Mouse (Mus musculus) liver, embryonic 15.5 days (tissue): ENCODE data around the gene Gm3591. TPM values are rescaled to one million over a fixed set of nuclear protein-coding genes. Genes with fewer than 3 reads are reported as not detected.
"Not testable (repeated sequence)": the region's sequence is repeated elsewhere in the genome, so short reads cannot be mapped to it uniquely, and the experiment has no call there.

Experiments used
- ATAC-seq: fragments of 200-750 bp; cut with Nextera tagmentation; 2 replicates; pipeline ENCODE4 v1.8.0; 2017; ENCODE audit warnings: moderate number of reproducible peaks, mild to moderate bottlenecking, moderate library complexity; ENCODE audit not compliant: insufficient read depth
- H3K27ac ChIP-seq: fragments of 300-500 bp; sonication (generic); replicated peaks from 2 replicates; pipeline ENCODE4 v1.5.1; 2015; ENCODE audit warnings: mild to moderate bottlenecking, inconsistent platforms
- H3K27me3 ChIP-seq: fragments of 300-500 bp; sonication (generic); 2 replicates; pipeline ENCODE4 v1.6.1; 2015; ENCODE audit warnings: mild to moderate bottlenecking, inconsistent platforms
- H3K36me3 ChIP-seq: fragments of 300-500 bp; sonication (generic); replicated peaks from 2 replicates; pipeline ENCODE4 v1.6.1; 2015; ENCODE audit warnings: moderate library complexity, mild to moderate bottlenecking, inconsistent platforms
- H3K4me1 ChIP-seq: fragments of 300-500 bp; sonication (generic); replicated peaks from 2 replicates; pipeline ENCODE4 v1.6.1; 2015; ENCODE audit warnings: inconsistent platforms
- H3K4me2 ChIP-seq: fragments of 300-500 bp; sonication (generic); 2 replicates; pipeline ENCODE4 v1.6.1; 2015; ENCODE audit warnings: moderate library complexity, mild to moderate bottlenecking, inconsistent platforms
- H3K4me3 ChIP-seq: fragments of 300-500 bp; sonication (generic); replicated peaks from 2 replicates; pipeline ENCODE4 v1.5.1; 2015; ENCODE audit warnings: mild to moderate bottlenecking, inconsistent platforms
- H3K9ac ChIP-seq: fragments of 300-500 bp; sonication (generic); 2 replicates; pipeline ENCODE4 v1.6.1; 2015; ENCODE audit warnings: moderate library complexity, mild to moderate bottlenecking, inconsistent platforms
- H3K9me3 ChIP-seq: fragments of 300-500 bp; sonication (generic); replicated peaks from 2 replicates; pipeline ENCODE4 v1.6.1; 2016; ENCODE audit warnings: inconsistent platforms
- WGBS: fragments of 180-500 bp; shearing (Covaris S2); methylation state at CpG from one replicate; pipeline ENCODE4 v1.1.7; 2015; ENCODE audit warnings: mixed read lengths; ENCODE audit not compliant: insufficient replicate concordance; 5-methylcytosine and 5-hydroxymethylcytosine counted together
- polyA plus RNA-seq: library from polyadenylated mRNA; unstranded; fragments of >200 nt; fragmentation: Nextera tagmentation; extraction: Ambion mirVana; gene quantifications from 2 replicates; pipeline ENCODE4 v1.2.1, GENCODE M21; 2015

The Gm3591 gene
- polyA plus RNA-seq = 0.06 TPM in 1 of 2 replicates, not detected in the other

GRCm38 (mm10) chr14:6412382-6412781, at the start of gene Gm3591:
Gene Gm3591, minus strand, starts transcription at chr14:6412482.
- H3K9me3 ChIP-seq, H3K4me3 ChIP-seq, H3K36me3 ChIP-seq, H3K4me1 ChIP-seq, H3K9ac ChIP-seq, H3K27me3 ChIP-seq, H3K4me2 ChIP-seq, ATAC-seq, H3K27ac ChIP-seq: not testable (repeated sequence)
- no CpG with 5 or more reads among the region's 2 CpGs for WGBS

- not testable (repeated sequence) for H3K4me2 ChIP-seq, H3K4me3 ChIP-seq, ATAC-seq, H3K27ac ChIP-seq, H3K27me3 ChIP-seq, H3K36me3 ChIP-seq, H3K4me1 ChIP-seq, H3K9me3 ChIP-seq, H3K9ac ChIP-seq
- WGBS = no CpG with 5 or more reads among the region's 4 CpGs
Observed at GRCm38 (mm10) chr14:6444511-6444910, 32.2 kb upstream of the Gm3591 start, which contains the start of gene Gm3594. Gene Gm3594, minus strand, starts transcription at chr14:6444611.

GRCm38 (mm10) chr14:6440774-6441173, 28.5 kb upstream of the Gm3591 start:
- not testable (repeated sequence) for H3K36me3 ChIP-seq, ATAC-seq, H3K4me2 ChIP-seq, H3K27ac ChIP-seq, H3K4me3 ChIP-seq, H3K27me3 ChIP-seq, H3K9me3 ChIP-seq, H3K4me1 ChIP-seq, H3K9ac ChIP-seq
- WGBS = 49% methylated on average over 2 of the region's 4 CpGs

GRCm38 (mm10) chr14:6440206-6440605, 27.9 kb upstream of the Gm3591 start:
- H3K27ac ChIP-seq, H3K9ac ChIP-seq, H3K4me3 ChIP-seq, H3K27me3 ChIP-seq, H3K4me2 ChIP-seq, H3K9me3 ChIP-seq, ATAC-seq, H3K4me1 ChIP-seq, H3K36me3 ChIP-seq: not testable (repeated sequence)
- WGBS = 54% methylated on average over 2 of the region's 5 CpGs

GRCm38 (mm10) chr14:6426766-6427165, 14.5 kb upstream of the Gm3591 start:
- not testable (repeated sequence) for H3K9ac ChIP-seq, H3K4me3 ChIP-seq, ATAC-seq, H3K9me3 ChIP-seq, H3K4me2 ChIP-seq, H3K4me1 ChIP-seq, H3K27ac ChIP-seq, H3K27me3 ChIP-seq, H3K36me3 ChIP-seq
- WGBS = 6% methylated on average over 38 of the region's 42 CpGs

GRCm38 (mm10) chr14:6426353-6426752, 14.1 kb upstream of the Gm3591 start:
- not testable (repeated sequence) for H3K9ac ChIP-seq, H3K4me2 ChIP-seq, H3K4me1 ChIP-seq, H3K4me3 ChIP-seq, H3K9me3 ChIP-seq, ATAC-seq, H3K27me3 ChIP-seq, H3K36me3 ChIP-seq, H3K27ac ChIP-seq
- 19% methylated on average over 22 of the region's 22 CpGs for WGBS

- not testable (repeated sequence) for H3K4me1 ChIP-seq, H3K9ac ChIP-seq, H3K36me3 ChIP-seq, H3K4me3 ChIP-seq, H3K4me2 ChIP-seq, H3K27ac ChIP-seq, H3K9me3 ChIP-seq, H3K27me3 ChIP-seq, ATAC-seq
- 64% methylated on average over 2 of the region's 4 CpGs for WGBS
Observed at GRCm38 (mm10) chr14:6390219-6390618, 22.1 kb downstream of the Gm3591 start, which contains the start of gene Gm16440. Gene Gm16440, minus strand, starts transcription at chr14:6390319.

Other genes with a start within 250 kb of the Gm3591 start
- not detected in 2 replicates for gene Gm21560, start 193.2 kb downstream of the Gm3591 start, polyA plus RNA-seq
- not detected in 2 replicates for gene Gm3411, start 125.2 kb downstream of the Gm3591 start, polyA plus RNA-seq
- not detected in 2 replicates for gene Gm21103, start 107.6 kb downstream of the Gm3591 start, polyA plus RNA-seq
- not detected in 2 replicates for gene Gm3618, start 68.8 kb downstream of the Gm3591 start, polyA plus RNA-seq
- not detected in 2 replicates for gene Gm16440, start 22.2 kb downstream of the Gm3591 start, polyA plus RNA-seq
- not detected in 2 replicates for gene Gm3594, start 32.1 kb upstream of the Gm3591 start, polyA plus RNA-seq
- not detected in 2 replicates for gene Gm8356, start 124.8 kb upstream of the Gm3591 start, polyA plus RNA-seq
- not detected in 2 replicates for gene Gm3629, start 178.1 kb upstream of the Gm3591 start, polyA plus RNA-seq
- gene Gm3460, start 209.9 kb upstream of the Gm3591 start, polyA plus RNA-seq = not detected in 2 replicates